Mouse (Mus musculus) liver, embryonic 14 days (tissue): ENCODE measurements around the gene Btc. TPM values are rescaled to one million over a fixed set of nuclear protein-coding genes. Genes with fewer than 3 reads are reported as not detected.

Experiments used
- polyA plus RNA-seq: library from polyadenylated mRNA; depleted of rRNA; stranded (reverse); fragments of >200 nt; gene quantifications from 2 replicates; pipeline ENCODE4 v1.2.3, GENCODE M21; 2012; rRNA removed

Btc gene
- polyA plus RNA-seq = 0.16 and 0.20 TPM in 2 replicates

GRCm38 (mm10) chr5:91402339-91403211, at the start of gene Btc:
Gene Btc, minus strand, starts transcription at chr5:91402994.

Other genes starting within 250 kb of the Btc start
- gene Parm1, start 114.6 kb upstream of the Btc start, polyA plus RNA-seq = 0.37 and 0.62 TPM in 2 replicates